Comparison of ENCODE assay signal across 10 mouse cellular contexts in the genomic region with DNA sequence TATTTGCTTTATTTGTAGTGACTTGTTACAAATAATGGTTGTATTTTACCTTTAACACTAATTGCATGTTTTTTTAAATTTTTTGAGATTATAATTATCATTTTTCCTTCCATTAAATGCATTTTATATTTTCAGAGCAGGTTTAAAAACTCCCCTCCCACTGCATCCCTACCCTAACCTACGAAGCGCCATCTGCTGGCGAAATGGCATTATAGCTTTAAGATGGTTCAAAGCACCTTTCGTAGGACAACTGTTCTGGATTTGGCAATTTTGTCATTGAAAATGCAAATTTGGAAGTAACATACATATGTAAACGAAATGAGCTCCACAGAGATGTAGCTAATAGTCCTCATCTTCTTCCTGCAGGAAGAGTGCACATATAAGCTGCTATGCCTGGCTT. TPM values are rescaled to one million over a fixed set of nuclear protein-coding genes. Genes with fewer than 3 reads are reported as not detected.
DNase-seq lines count a peak whose midpoint lies in the region; ATAC-seq and TF ChIP-seq lines count a peak whose summit lies in the region.
"Had no signal": no experiment of that assay in that cellular context is flagged by ENCODE, and none has a peak within 500 bp of the region (broad histone marks: within the 10 kb centered on the region; RNA-seq: fewer than 3 reads in every experiment).

No protein-coding gene starts in this region.

- peak; percentile 57 to 66 for DNase-seq in cerebellum, adult 18-20 months
- peak in 1 of 2 experiments; percentile 47 for DNase-seq in left cerebral cortex, adult 2 months (ENCODE audit: extremely low spot score in 1 of 2, low spot score in 2 of 2)
- no peak for DNase-seq in left cerebral cortex, adult 11 months (ENCODE audit: low spot score)
- peak; percentile 26 for DNase-seq in MN1 (ENCODE audit: low spot score)
- peak; percentile 74 for DNase-seq in embryo, embryonic 11 days
- peak; percentile 71 for DNase-seq in limb, embryonic 11.5 days (ENCODE audit: low spot score)
- DNase-seq in right cerebral cortex, postnatal 4 days, result peak; percentile 75

- H3K4me3 ChIP-seq in left cerebral cortex, adult 2 months, result no peak overlapping the region
- no peak overlapping the region for H3K4me3 ChIP-seq in limb, embryonic 11.5 days (ENCODE audit: low read depth, low read length)
- H3K4me3 ChIP-seq: heart, embryonic 13.5 days; midbrain, embryonic 12.5 days had no signal

- no peaks in the 10 kb centered on the region for H3K9me3 ChIP-seq in limb, embryonic 11.5 days (ENCODE audit: control insufficient read depth, low read length)
- H3K9me3 ChIP-seq: heart, embryonic 13.5 days; midbrain, embryonic 12.5 days had no signal

- intact Hi-C loops in left cerebral cortex, adult 2 months (cut with DNase I), result loop anchor here (2.0 to 10.0 kb wide), 4 partner anchors 140 to 594 kb away; no protein-coding TSS in a partner anchor

- WGBS in limb, embryonic 11.5 days, result 12% methylated on average over 5 of the region's 5 CpGs

- H3K9ac ChIP-seq in limb, embryonic 11.5 days (ENCODE audit: low read length), result no peak overlapping the region
- H3K9ac ChIP-seq: heart, embryonic 13.5 days; midbrain, embryonic 12.5 days had no signal

- H3K36me3 ChIP-seq in limb, embryonic 11.5 days (ENCODE audit: control insufficient read depth, insufficient read depth, low read length), result no peaks in the 10 kb centered on the region
- H3K36me3 ChIP-seq: heart, embryonic 13.5 days; midbrain, embryonic 12.5 days had no signal

- TF ChIP-seq CTCF in left cerebral cortex, adult 2 months (IDR thresholded peaks at IDR 0.05), result peak; percentile 85

- no peak overlapping the region for H3K4me2 ChIP-seq in limb, embryonic 11.5 days (ENCODE audit: low read depth, severe bottlenecking)
- H3K4me2 ChIP-seq: heart, embryonic 13.5 days; midbrain, embryonic 12.5 days had no signal

- no peak overlapping the region for H3K27ac ChIP-seq in left cerebral cortex, adult 2 months
- no peak overlapping the region for H3K27ac ChIP-seq in limb, embryonic 11.5 days (replicated peaks; ENCODE audit: low read depth, low read length)
- H3K27ac ChIP-seq: heart, embryonic 13.5 days; midbrain, embryonic 12.5 days had no signal

- no peak for ATAC-seq in cerebellum, adult (ENCODE audit: insufficient number of reproducible peaks, low FRiP score, low TSS enrichment)
- ATAC-seq in limb, embryonic 11.5 days (ENCODE audit: insufficient number of reproducible peaks, low FRiP score, low TSS enrichment, low read depth), result no peak

- H3K27me3 ChIP-seq in limb, embryonic 11.5 days (ENCODE audit: control insufficient read depth, insufficient read depth, low read length), result no peaks in the 10 kb centered on the region
- H3K27me3 ChIP-seq: heart, embryonic 13.5 days; midbrain, embryonic 12.5 days had no signal

- H3K4me1 ChIP-seq in limb, embryonic 11.5 days (ENCODE audit: control insufficient read depth, insufficient read depth, low read length), result no peaks in the 10 kb centered on the region
- H3K4me1 ChIP-seq: midbrain, embryonic 12.5 days had no signal

RNA-seq across cellular contexts. Expression of gene Mycbp, which starts 5.9 kb away (rescaled TPM):
- 10 to 100 TPM; 10.0 to 16.8 TPM for total RNA-seq in left cerebral cortex, adult 2 months (2021)
- 80.7 and 82.8 TPM in 2 replicates for polyA plus RNA-seq in limb, embryonic 11.5 days (2014; fragmentation: Nextera tagmentation; extraction: Ambion mirVana)

RNA-seq across cellular contexts. Expression of gene Rragc, which starts 18.6 kb away (rescaled TPM):
- total RNA-seq in left cerebral cortex, adult 2 months (2021), result 10 to 100 TPM; 55.3 to 61.5 TPM
- 42.1 and 47.0 TPM in 2 replicates for polyA plus RNA-seq in limb, embryonic 11.5 days (2014; fragmentation: Nextera tagmentation; extraction: Ambion mirVana)

RNA-seq across cellular contexts. Expression of gene 4930535I16Rik, which starts 19.1 kb away (rescaled TPM):
- not detected for total RNA-seq in left cerebral cortex, adult 2 months (2021)
- not detected in 2 replicates for polyA plus RNA-seq in limb, embryonic 11.5 days (2014; fragmentation: Nextera tagmentation; extraction: Ambion mirVana)
- polyA plus RNA-seq: heart, embryonic 13.5 days; midbrain, embryonic 12.5 days had no signal

RNA-seq across cellular contexts. Expression of gene 4933427I04Rik, which starts 39.2 kb away (rescaled TPM):
- total RNA-seq in left cerebral cortex, adult 2 months (2021), result not detected
- polyA plus RNA-seq in limb, embryonic 11.5 days (2014; fragmentation: Nextera tagmentation; extraction: Ambion mirVana), result 0.11 TPM in 1 of 2 replicates, not detected in the other
- polyA plus RNA-seq: heart, embryonic 13.5 days; midbrain, embryonic 12.5 days had no signal
